Comparison of ENCODE assay signal across 8 mouse cellular contexts in genomic region chr2:25396597-25396983, GRCm38 (mm10). TPM values are rescaled to one million over a fixed set of nuclear protein-coding genes. Genes with fewer than 3 reads are reported as not detected.
DNase-seq lines count a peak whose midpoint lies in the region; ATAC-seq and TF ChIP-seq lines count a peak whose summit lies in the region.

No protein-coding gene starts in this region.

- 26% methylated on average over 3 of the region's 3 CpGs for WGBS in cerebellum, adult 2 months
- 19% methylated on average over 3 of the region's 3 CpGs for WGBS in heart, embryonic 13.5 days
- WGBS in midbrain, embryonic 15.5 days: 33% methylated on average over 3 of the region's 3 CpGs

- no peak for TF ChIP-seq CTCF in cerebellum, adult 2 months (IDR thresholded peaks at IDR 0.05; ENCODE audit: borderline replicate concordance, insufficient read depth, low read depth, low read length)

- DNase-seq in layer of hippocampus, postnatal 10 days (ENCODE audit: low spot score in 2 of 2): peak; percentile 55 to 75
- no peak for DNase-seq in layer of hippocampus, adult 9-10 months (ENCODE audit: low spot score)
- DNase-seq in cerebellum, adult 2 months: peak; percentile 79 to 83
- DNase-seq in kidney, postnatal 4 days: no peak
- no peak for DNase-seq in embryo, embryonic 10 days (ENCODE audit: low spot score)

- H3K9ac ChIP-seq in heart, embryonic 13.5 days: no peak overlapping the region
- H3K9ac ChIP-seq in midbrain, embryonic 15.5 days: no peak overlapping the region

- H3K4me2 ChIP-seq in heart, embryonic 13.5 days: peak overlapping the region; percentile 74
- peak overlapping the region; percentile 57 for H3K4me2 ChIP-seq in midbrain, embryonic 15.5 days

- ATAC-seq in heart, embryonic 13.5 days (ENCODE audit: extremely low read depth, insufficient number of reproducible peaks, low FRiP score, low TSS enrichment): no peak
- ATAC-seq in midbrain, embryonic 15.5 days (replicated peaks): no peak
- ATAC-seq in megakaryocyte-erythroid progenitor cell, adult 5-6 weeks (replicated peaks; ENCODE audit: low FRiP score, low TSS enrichment, poor library complexity, severe bottlenecking): no peak

- peaks cover 15% of the 10 kb centered on the region for H3K4me1 ChIP-seq in cerebellum, adult 2 months (ENCODE audit: control insufficient read depth, insufficient read depth, low read length)
- H3K4me1 ChIP-seq in heart, embryonic 13.5 days: peaks cover 27% of the 10 kb centered on the region
- H3K4me1 ChIP-seq in midbrain, embryonic 15.5 days: peaks cover 20% of the 10 kb centered on the region

- H3K36me3 ChIP-seq in heart, embryonic 13.5 days: no peaks in the 10 kb centered on the region
- H3K36me3 ChIP-seq in midbrain, embryonic 15.5 days (replicated peaks): no peaks in the 10 kb centered on the region

- peak; percentile 28; the same call in 1 of the 2 replicates for TF ChIP-seq POLR2A in cerebellum, adult 2 months (IDR thresholded peaks at IDR 0.05; ENCODE audit: borderline replicate concordance, insufficient read depth, low read length)

- no peaks in the 10 kb centered on the region for H3K9me3 ChIP-seq in heart, embryonic 13.5 days
- no peaks in the 10 kb centered on the region for H3K9me3 ChIP-seq in midbrain, embryonic 15.5 days

- H3K27ac ChIP-seq in cerebellum, adult 2 months (ENCODE audit: insufficient read depth, low read length): 0 out of 2 replicates have a peak overlapping the region, but pooled peaks have one; percentile 4
- no peak overlapping the region for H3K27ac ChIP-seq in heart, embryonic 13.5 days (replicated peaks)
- H3K27ac ChIP-seq in midbrain, embryonic 15.5 days: no peak overlapping the region

- H3K27me3 ChIP-seq in cerebellum, adult 2 months (ENCODE audit: control insufficient read depth, insufficient read depth, low read length): no peaks in the 10 kb centered on the region
- peaks cover 96% of the 10 kb centered on the region for H3K27me3 ChIP-seq in heart, embryonic 13.5 days (replicated peaks)
- peaks cover 65% of the 10 kb centered on the region for H3K27me3 ChIP-seq in midbrain, embryonic 15.5 days (replicated peaks)

- H3K4me3 ChIP-seq in cerebellum, adult 2 months (replicated peaks; ENCODE audit: insufficient read depth, low read depth, low read length): peak overlapping the region; percentile 53
- peak overlapping the region; percentile 51; the same call in 1 of the 2 replicates for H3K4me3 ChIP-seq in heart, embryonic 13.5 days
- H3K4me3 ChIP-seq in midbrain, embryonic 15.5 days: 0 out of 2 replicates have a peak overlapping the region, but pooled peaks have one; percentile 37

RNA-seq across cellular contexts. Expression of gene Entpd2, which starts 0.9 kb away (rescaled TPM):
- total RNA-seq in layer of hippocampus, postnatal 10 days (2021): 10 to 100 TPM; 26.1 to 26.6 TPM
- polyA plus RNA-seq in cerebellum, adult 2 months (2012; rRNA removed): 12.3 and 12.5 TPM in 2 replicates
- 0.51 and 0.68 TPM in 2 replicates for polyA plus RNA-seq in heart, embryonic 13.5 days (2015; fragmentation: Nextera tagmentation; extraction: Ambion mirVana)
- polyA plus RNA-seq in midbrain, embryonic 15.5 days (2015; fragmentation: Nextera tagmentation; extraction: Ambion mirVana): 2.7 and 3.3 TPM in 2 replicates
- total RNA-seq in megakaryocyte-erythroid progenitor cell, adult 5-6 weeks (2014; fragmentation: Nextera tagmentation): not detected in 2 replicates
- not detected in 2 replicates for total RNA-seq in megakaryocyte-erythroid progenitor cell, adult 5-6 weeks (2017)

RNA-seq across cellular contexts. Expression of gene Npdc1, which starts 2.6 kb away (rescaled TPM):
- total RNA-seq in layer of hippocampus, postnatal 10 days (2021): 100 to 1,000 TPM; 416 to 446 TPM
- 502 and 505 TPM in 2 replicates for polyA plus RNA-seq in cerebellum, adult 2 months (2012; rRNA removed)
- polyA plus RNA-seq in heart, embryonic 13.5 days (2015; fragmentation: Nextera tagmentation; extraction: Ambion mirVana): 26.6 and 29.0 TPM in 2 replicates
- polyA plus RNA-seq in midbrain, embryonic 15.5 days (2015; fragmentation: Nextera tagmentation; extraction: Ambion mirVana): 498 and 520 TPM in 2 replicates
- total RNA-seq in megakaryocyte-erythroid progenitor cell, adult 5-6 weeks (2014; fragmentation: Nextera tagmentation): not detected in 2 replicates
- not detected in 2 replicates for total RNA-seq in megakaryocyte-erythroid progenitor cell, adult 5-6 weeks (2017)

RNA-seq across cellular contexts. Expression of gene Sapcd2, which starts 24.5 kb away (rescaled TPM):
- total RNA-seq in layer of hippocampus, postnatal 10 days (2021): 10 to 100 TPM; 16.0 to 18.3 TPM
- polyA plus RNA-seq in cerebellum, adult 2 months (2012; rRNA removed): 4.4 and 4.7 TPM in 2 replicates
- 16.5 and 18.1 TPM in 2 replicates for polyA plus RNA-seq in heart, embryonic 13.5 days (2015; fragmentation: Nextera tagmentation; extraction: Ambion mirVana)
- polyA plus RNA-seq in midbrain, embryonic 15.5 days (2015; fragmentation: Nextera tagmentation; extraction: Ambion mirVana): 11.1 and 14.7 TPM in 2 replicates
- 18.4 and 19.0 TPM in 2 replicates for total RNA-seq in megakaryocyte-erythroid progenitor cell, adult 5-6 weeks (2014; fragmentation: Nextera tagmentation)
- total RNA-seq in megakaryocyte-erythroid progenitor cell, adult 5-6 weeks (2017): 4.9 and 7.1 TPM in 2 replicates

RNA-seq across cellular contexts. Expression of gene Fut7, which starts 26.5 kb away (rescaled TPM):
- total RNA-seq in layer of hippocampus, postnatal 10 days (2021): under 1 TPM; 0.33 to 0.78 TPM
- polyA plus RNA-seq in cerebellum, adult 2 months (2012; rRNA removed): 0.51 and 0.71 TPM in 2 replicates
- polyA plus RNA-seq in heart, embryonic 13.5 days (2015; fragmentation: Nextera tagmentation; extraction: Ambion mirVana): 0.07 TPM in 1 of 2 replicates, not detected in the other
- 0.17 and 0.41 TPM in 2 replicates for polyA plus RNA-seq in midbrain, embryonic 15.5 days (2015; fragmentation: Nextera tagmentation; extraction: Ambion mirVana)
- total RNA-seq in megakaryocyte-erythroid progenitor cell, adult 5-6 weeks (2014; fragmentation: Nextera tagmentation): 3.4 and 6.3 TPM in 2 replicates
- 4.5 and 4.9 TPM in 2 replicates for total RNA-seq in megakaryocyte-erythroid progenitor cell, adult 5-6 weeks (2017)

RNA-seq across cellular contexts. Expression of gene Uap1l1, which starts 31.1 kb away (rescaled TPM):
- total RNA-seq in layer of hippocampus, postnatal 10 days (2021): 10 to 100 TPM; 11.2 to 11.5 TPM
- polyA plus RNA-seq in cerebellum, adult 2 months (2012; rRNA removed): 19.0 and 22.1 TPM in 2 replicates
- polyA plus RNA-seq in heart, embryonic 13.5 days (2015; fragmentation: Nextera tagmentation; extraction: Ambion mirVana): 14.9 and 17.0 TPM in 2 replicates
- 5.6 and 5.9 TPM in 2 replicates for polyA plus RNA-seq in midbrain, embryonic 15.5 days (2015; fragmentation: Nextera tagmentation; extraction: Ambion mirVana)
- total RNA-seq in megakaryocyte-erythroid progenitor cell, adult 5-6 weeks (2014; fragmentation: Nextera tagmentation): 9.7 and 12.7 TPM in 2 replicates
- 2.0 and 2.5 TPM in 2 replicates for total RNA-seq in megakaryocyte-erythroid progenitor cell, adult 5-6 weeks (2017)

Comparison
In these comparisons a context has a peak if more than half of its experiments do, and no peak if none do; other contexts are left out.
1. DNase-seq: peak in layer of hippocampus, postnatal 10 days (2 of 2) and cerebellum, adult 2 months (2 of 2); none in layer of hippocampus, adult 9-10 months (single experiment), kidney, postnatal 4 days (0 of 2) and embryo, embryonic 10 days (single experiment).
2. RNA of gene Npdc1, which starts 2.6 kb away (polyA plus RNA-seq): 498 to 520 TPM in midbrain, embryonic 15.5 days and 502 to 505 TPM in cerebellum, adult 2 months; 26.6 to 29.0 TPM in heart, embryonic 13.5 days; every median in the first group is over 10 times any median in the second.
3. Peak in every context shown above with its lines, with median percentiles within 50 percentile points of each other: H3K4me3 ChIP-seq.